Mouse (Mus musculus) liver, embryonic 14.5 days (tissue): ENCODE data around the gene Dhrs1.

Experiments used
- CTCF ChIP-seq: IDR thresholded peaks from 2 replicates; pipeline ENCODE4 v1.5.1; 2016; ENCODE audit warnings: antibody characterized with exemption, low read depth, control low read depth
- EP300 ChIP-seq: IDR thresholded peaks from 2 replicates; pipeline ENCODE4 v1.6.1; 2016; ENCODE audit warnings: antibody characterized with exemption, low read depth

- TF ChIP-seq CTCF = no peak
- no peak for TF ChIP-seq EP300
Observed at GRCm38 (mm10) chr14:55735758-55736157, 9.7 kb downstream of the Dhrs1 start.
